Mouse (Mus musculus) hindbrain, embryonic 10.5 days (tissue): Measurements from ENCODE around the gene Gm28036. TPM values are rescaled to one million over a fixed set of nuclear protein-coding genes. Genes with fewer than 3 reads are reported as not detected.

Source experiments
- DNase-seq: peaks from one replicate; pipeline ENCODE4 v3.0.0-alpha.2; 2017; ENCODE audit warnings: low spot score
- H3K27ac ChIP-seq: fragments of 300-500 bp; sonication (generic); 2 replicates; pipeline ENCODE4 v1.5.1; 2016; ENCODE audit warnings: mild to moderate bottlenecking, moderate library complexity
- H3K27me3 ChIP-seq: fragments of 300-500 bp; sonication (generic); 2 replicates; pipeline ENCODE4 v1.6.1; 2016; ENCODE audit warnings: mild to moderate bottlenecking; ENCODE audit not compliant: poor library complexity, insufficient read depth, severe bottlenecking
- H3K36me3 ChIP-seq: fragments of 300-500 bp; sonication (generic); 2 replicates; pipeline ENCODE4 v1.6.1; 2016; ENCODE audit warnings: mild to moderate bottlenecking, moderate library complexity
- H3K4me1 ChIP-seq: fragments of 300-500 bp; sonication (generic); replicated peaks from 2 replicates; pipeline ENCODE4 v1.6.1; 2016; ENCODE audit warnings: mild to moderate bottlenecking
- H3K4me3 ChIP-seq: fragments of 300-500 bp; sonication (generic); 2 replicates; pipeline ENCODE4 v1.5.1; 2016; ENCODE audit warnings: mild to moderate bottlenecking, moderate library complexity
- H3K9me3 ChIP-seq: fragments of 300-500 bp; sonication (generic); 2 replicates; pipeline ENCODE4 v1.6.1; 2016; ENCODE audit warnings: mild to moderate bottlenecking, moderate library complexity
- whole genome bisulfite sequencing: fragments of 180-500 bp; shearing (Covaris S2); methylation state at CpG from one replicate; pipeline ENCODE4 v1.1.7; 2016; 5-methylcytosine and 5-hydroxymethylcytosine counted together
- polyA plus RNA-seq: library from polyadenylated mRNA; unstranded; fragments of >200 nt; fragmentation: Nextera tagmentation; extraction: Ambion mirVana; gene quantifications from 2 replicates; pipeline ENCODE4 v1.2.1, GENCODE M21; 2016

The Gm28036 gene
- polyA plus RNA-seq, result 22.5 and 27.2 TPM in 2 replicates

- H3K36me3 ChIP-seq, result peaks cover 76% of the 10 kb centered on the region
- no peak for DNase-seq
- H3K4me1 ChIP-seq, result no peaks in the 10 kb centered on the region
- H3K27me3 ChIP-seq, result no peaks in the 10 kb centered on the region
- no peak within 1 kb of the TSS for H3K27ac ChIP-seq
- H3K4me3 ChIP-seq, result no peak within 1 kb of the TSS
- H3K9me3 ChIP-seq, result no peaks in the 10 kb centered on the region
- WGBS, result 96% methylated on average over 5 of the region's 5 CpGs
These were observed at the start of gene Gm28036 for GRCm38 (mm10) chr2:156126992-156127391. Gene Gm28036, minus strand, starts transcription at chr2:156127092.

- WGBS, result 94% methylated on average over 5 of the region's 5 CpGs
- no peaks in the 10 kb centered on the region for H3K9me3 ChIP-seq
- no peak overlapping the region for H3K4me3 ChIP-seq
- peaks cover 99% of the 10 kb centered on the region for H3K36me3 ChIP-seq
- H3K4me1 ChIP-seq, result no peaks in the 10 kb centered on the region
- no peaks in the 10 kb centered on the region for H3K27me3 ChIP-seq
- no peak overlapping the region for H3K27ac ChIP-seq
- DNase-seq, result no peak
These were observed 39.7 kb upstream of the Gm28036 start for GRCm38 (mm10) chr2:156166557-156166956.

DNA sequence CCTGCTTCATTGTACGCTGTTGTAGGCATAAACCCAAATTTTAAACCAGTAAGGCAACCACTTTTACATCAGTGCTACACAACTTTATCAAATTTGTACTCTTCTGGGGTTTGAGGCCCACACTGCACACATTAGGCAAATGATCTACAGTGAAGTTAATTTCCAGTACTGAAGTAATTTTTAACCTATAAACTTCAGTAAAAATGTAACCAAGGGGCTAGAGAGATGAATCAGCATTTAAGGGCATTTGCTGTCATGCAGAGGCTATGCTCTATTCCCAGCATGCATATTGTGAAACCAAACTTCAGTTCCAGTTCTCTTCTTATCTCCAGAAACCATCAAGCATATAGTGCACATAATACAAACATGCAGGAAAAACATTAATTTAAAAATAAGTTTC is 38.6 kb upstream of the Gm28036 start:
- no peaks in the 10 kb centered on the region for H3K9me3 ChIP-seq
- peaks cover 99% of the 10 kb centered on the region for H3K36me3 ChIP-seq
- no peaks in the 10 kb centered on the region for H3K27me3 ChIP-seq
- no peak overlapping the region for H3K4me3 ChIP-seq
- 98% methylated on average over 1 of the region's 1 CpGs for WGBS
- H3K27ac ChIP-seq, result no peak overlapping the region
- no peak for DNase-seq
- H3K4me1 ChIP-seq, result no peaks in the 10 kb centered on the region

GRCm38 (mm10) chr2:156151538-156151937 is 24.6 kb upstream of the Gm28036 start:
- no peak for DNase-seq
- no peaks in the 10 kb centered on the region for H3K4me1 ChIP-seq
- no peak overlapping the region for H3K4me3 ChIP-seq
- peaks cover 100% of the 10 kb centered on the region for H3K36me3 ChIP-seq
- no peaks in the 10 kb centered on the region for H3K27me3 ChIP-seq
- no peaks in the 10 kb centered on the region for H3K9me3 ChIP-seq
- no peak overlapping the region for H3K27ac ChIP-seq

DNA sequence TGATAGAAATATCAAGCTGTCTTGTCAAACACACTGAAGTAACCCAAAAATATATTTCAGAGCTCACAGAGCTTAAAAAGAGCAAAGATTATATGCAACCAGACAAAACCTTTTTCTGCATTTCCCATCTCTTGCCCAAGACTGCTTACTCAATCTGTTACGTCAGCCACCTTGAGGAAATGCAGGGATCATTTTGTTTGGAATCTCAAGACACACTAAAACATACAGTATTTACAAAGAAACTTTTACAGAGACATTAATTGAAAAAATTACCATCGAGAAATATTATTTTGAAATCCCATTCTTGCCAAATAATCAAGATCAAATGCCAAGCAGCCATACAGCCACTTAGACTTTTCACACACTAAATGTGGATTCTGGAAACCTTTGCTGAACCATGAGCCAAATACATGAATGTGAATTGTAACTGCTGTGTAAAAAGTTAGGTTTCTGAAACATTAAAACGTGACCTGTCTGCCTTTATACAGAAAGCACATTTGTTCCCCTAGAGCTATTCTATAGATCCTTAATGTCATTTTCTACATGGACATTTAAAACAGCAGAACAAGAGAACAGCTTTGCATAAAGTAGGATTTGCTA is 20.5 kb upstream of the Gm28036 start:
- H3K36me3 ChIP-seq, result peaks cover 66% of the 10 kb centered on the region
- H3K4me1 ChIP-seq, result peaks cover 19% of the 10 kb centered on the region
- H3K27me3 ChIP-seq, result no peaks in the 10 kb centered on the region
- no peak overlapping the region for H3K4me3 ChIP-seq
- WGBS, result 90% methylated on average over 3 of the region's 3 CpGs
- DNase-seq, result no peak
- H3K9me3 ChIP-seq, result no peaks in the 10 kb centered on the region
- H3K27ac ChIP-seq, result no peak overlapping the region

DNA sequence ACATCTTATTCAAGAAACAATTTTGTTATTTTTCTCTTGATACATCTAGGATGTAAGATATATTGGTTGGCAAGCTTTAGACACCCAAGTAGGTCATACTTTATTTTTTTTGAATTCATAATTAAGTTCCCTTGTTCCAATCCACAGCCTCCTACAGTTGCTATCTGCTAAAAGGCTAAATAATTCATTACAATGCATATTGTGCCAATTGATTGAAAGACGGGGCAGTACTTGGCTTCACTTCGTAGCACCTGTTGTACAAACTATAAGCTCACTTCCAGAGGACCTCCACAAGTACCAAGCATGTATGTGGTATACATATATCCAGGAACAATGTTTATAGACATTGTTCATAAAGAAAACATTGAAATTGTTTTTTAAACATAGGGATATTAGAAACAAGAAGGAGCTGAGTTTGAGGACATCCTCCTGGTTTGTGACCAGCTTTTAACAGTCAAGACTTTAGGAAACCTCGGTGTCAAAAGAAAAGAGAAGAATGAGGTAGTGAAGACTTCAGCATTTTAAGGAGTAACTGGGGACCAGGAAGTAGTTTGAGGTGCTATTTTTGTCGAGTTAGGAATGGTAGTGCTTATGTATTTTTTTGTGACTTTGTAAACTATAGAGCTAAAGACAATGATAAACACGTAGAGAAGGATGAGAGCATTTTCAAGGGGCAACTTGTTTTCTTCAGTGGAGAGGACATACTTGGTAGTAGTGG is 19.5 kb upstream of the Gm28036 start:
- Histone ChIP-seq H3K27ac (no peak overlapping the region), H3K4me1 (peaks cover 19% of the 10 kb centered on the region), H3K4me3 (no peak overlapping the region), H3K36me3 (peaks cover 64% of the 10 kb centered on the region), H3K9me3 (no peaks in the 10 kb centered on the region), H3K27me3 (no peaks in the 10 kb centered on the region)
- no peak for DNase-seq
- WGBS, result 73% methylated on average over 5 of the region's 5 CpGs

DNA sequence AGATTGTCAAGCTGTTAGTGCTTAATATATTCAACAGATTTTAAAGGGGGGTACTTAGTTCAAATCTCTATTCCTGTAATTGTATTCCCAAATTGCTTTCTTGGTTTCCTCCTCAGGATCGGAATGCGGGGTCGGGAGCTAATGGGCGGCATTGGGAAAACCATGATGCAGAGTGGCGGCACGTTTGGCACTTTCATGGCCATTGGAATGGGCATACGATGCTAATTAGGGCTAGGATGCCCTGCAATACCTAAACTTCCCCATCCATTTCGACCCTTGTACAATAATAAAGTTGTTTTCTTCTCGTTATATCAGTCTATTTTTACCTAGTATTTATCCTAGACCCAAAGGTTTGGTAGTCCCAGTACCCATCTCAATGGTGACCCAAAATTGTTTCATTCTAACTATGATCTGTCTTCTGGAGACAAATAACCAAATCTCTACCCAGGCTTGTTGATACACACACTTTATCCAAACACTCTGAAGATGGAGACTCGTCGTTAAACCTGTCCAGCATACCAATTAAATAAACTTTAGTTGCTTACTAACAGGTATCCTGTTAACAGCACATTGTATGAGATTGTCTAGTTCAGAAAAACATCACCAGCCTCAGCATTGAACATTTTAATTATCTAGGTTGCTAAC is 18.7 kb upstream of the Gm28036 start:
- Histone ChIP-seq H3K36me3 (peaks cover 60% of the 10 kb centered on the region), H3K4me1 (peaks cover 19% of the 10 kb centered on the region), H3K27ac (no peak overlapping the region), H3K27me3 (no peaks in the 10 kb centered on the region), H3K9me3 (no peaks in the 10 kb centered on the region), H3K4me3 (peak overlapping the region; percentile 78)
- DNase-seq, result peak; percentile 6
- 72% methylated on average over 11 of the region's 11 CpGs for WGBS

- peak; percentile 98 for DNase-seq
- Histone ChIP-seq H3K27me3 (no peaks in the 10 kb centered on the region), H3K27ac (peak within 1 kb of the TSS; percentile 92), H3K36me3 (peaks cover 56% of the 10 kb centered on the region), H3K4me1 (peaks cover 19% of the 10 kb centered on the region), H3K9me3 (no peaks in the 10 kb centered on the region), H3K4me3 (peak within 1 kb of the TSS; percentile 78)
- WGBS, result under 1% methylated on average over 70 of the region's 70 CpGs
These were observed 17.2 kb upstream of the Gm28036 start, which contains the start of the genes Romo1 and Nfs1 for GRCm38 (mm10) chr2:156143953-156144724. Gene Romo1, plus strand, starts transcription at chr2:156144039. Gene Nfs1, minus strand, starts transcription at chr2:156144186.

DNA sequence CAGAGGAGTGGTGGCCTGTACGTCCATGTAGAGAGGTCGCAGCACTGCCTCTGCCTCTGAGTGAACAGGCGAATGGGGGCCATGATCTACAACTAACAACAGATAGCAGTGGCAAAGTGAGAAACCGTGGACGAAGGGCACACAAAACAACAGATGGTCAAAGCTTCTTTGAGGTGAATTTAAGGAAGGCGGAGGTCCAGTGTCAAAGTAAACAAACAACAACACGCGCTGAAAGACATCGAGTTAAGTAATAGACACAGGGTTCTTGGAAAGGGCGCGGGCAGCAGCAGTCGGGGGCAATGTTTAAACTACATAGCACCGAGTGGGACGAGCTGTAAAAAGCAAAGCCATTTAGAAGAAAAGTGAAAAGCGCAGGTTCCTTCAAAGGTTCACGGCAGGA is 16.5 kb upstream of the Gm28036 start:
- DNase-seq, result no peak
- peak overlapping the region; percentile 92 for H3K27ac ChIP-seq
- H3K36me3 ChIP-seq, result peaks cover 54% of the 10 kb centered on the region
- WGBS, result 2% methylated on average over 16 of the region's 16 CpGs
- H3K4me3 ChIP-seq, result peak overlapping the region; percentile 78
- peaks cover 19% of the 10 kb centered on the region for H3K4me1 ChIP-seq
- H3K27me3 ChIP-seq, result no peaks in the 10 kb centered on the region
- H3K9me3 ChIP-seq, result no peaks in the 10 kb centered on the region

DNA sequence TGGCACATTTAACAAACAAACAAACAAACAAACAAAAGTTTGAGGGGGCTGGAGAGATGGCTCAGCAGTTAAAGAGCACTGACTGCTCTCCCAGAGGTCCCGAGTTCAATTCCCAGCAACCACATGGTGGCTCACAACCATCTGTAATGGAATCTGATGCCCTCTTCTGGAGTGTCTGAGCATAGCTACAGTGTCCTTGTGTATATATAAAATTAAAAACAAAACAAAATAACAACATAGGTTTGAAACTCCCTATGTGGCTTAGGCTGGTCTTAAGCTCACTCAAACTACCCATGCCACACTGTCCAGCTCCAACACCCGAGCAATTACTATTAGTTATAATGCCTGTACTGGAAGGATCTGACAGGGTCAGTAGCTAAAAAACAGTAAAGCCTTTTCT is 15.9 kb upstream of the Gm28036 start:
- no peaks in the 10 kb centered on the region for H3K27me3 ChIP-seq
- no peak overlapping the region; the same call in 1 of the 2 replicates for H3K27ac ChIP-seq
- 84% methylated on average over 2 of the region's 2 CpGs for WGBS
- DNase-seq, result no peak
- peaks cover 49% of the 10 kb centered on the region for H3K36me3 ChIP-seq
- peak overlapping the region; percentile 78 for H3K4me3 ChIP-seq
- H3K4me1 ChIP-seq, result peaks cover 19% of the 10 kb centered on the region
- H3K9me3 ChIP-seq, result no peaks in the 10 kb centered on the region

DNA sequence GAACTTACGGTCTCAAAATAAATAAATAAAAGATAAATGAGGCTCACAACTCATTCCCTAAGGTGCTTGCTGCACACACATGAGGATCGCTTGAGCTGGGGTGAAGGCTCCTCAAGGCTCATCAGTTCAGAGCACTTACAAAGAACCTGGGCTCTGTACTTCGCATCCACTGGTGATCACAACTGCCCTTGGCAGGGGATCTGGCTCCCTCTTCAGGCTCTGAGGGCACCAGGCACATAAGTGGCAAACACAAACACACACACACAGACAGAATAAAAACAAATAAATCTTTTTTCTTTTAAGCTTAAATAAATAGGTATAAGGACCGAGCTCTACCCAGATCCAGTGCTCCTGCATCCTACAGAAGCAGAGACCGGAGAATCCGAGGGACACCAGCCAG is 8.8 kb upstream of the Gm28036 start:
- 89% methylated on average over 6 of the region's 6 CpGs for WGBS
- peaks cover 53% of the 10 kb centered on the region for H3K36me3 ChIP-seq
- no peaks in the 10 kb centered on the region for H3K4me1 ChIP-seq
- no peaks in the 10 kb centered on the region for H3K9me3 ChIP-seq
- no peak for DNase-seq
- H3K27me3 ChIP-seq, result no peaks in the 10 kb centered on the region
- no peak overlapping the region for H3K27ac ChIP-seq
- no peak overlapping the region for H3K4me3 ChIP-seq

DNA sequence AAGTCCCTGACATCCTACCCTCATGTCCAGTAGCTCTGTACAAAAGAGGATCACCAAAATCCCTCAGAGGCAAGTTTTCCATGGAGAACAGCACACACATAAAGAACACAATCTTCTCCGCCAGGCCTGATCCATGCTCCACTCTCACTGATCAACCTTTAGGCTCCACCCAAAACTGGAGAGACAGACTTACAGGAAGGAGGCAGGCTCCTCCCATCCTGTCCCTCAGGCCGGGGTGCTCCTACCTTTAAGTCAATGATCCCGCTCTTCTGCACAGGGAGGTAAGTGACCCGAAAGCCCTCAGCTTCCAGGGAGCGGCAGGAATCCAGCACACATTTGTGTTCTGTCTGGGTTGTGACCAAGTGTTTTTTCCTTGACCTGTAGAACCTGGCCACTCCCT is 7.3 kb upstream of the Gm28036 start:
- no peaks in the 10 kb centered on the region for H3K9me3 ChIP-seq
- no peaks in the 10 kb centered on the region for H3K27me3 ChIP-seq
- H3K27ac ChIP-seq, result no peak overlapping the region
- H3K4me1 ChIP-seq, result no peaks in the 10 kb centered on the region
- WGBS, result 89% methylated on average over 5 of the region's 5 CpGs
- peaks cover 50% of the 10 kb centered on the region for H3K36me3 ChIP-seq
- H3K4me3 ChIP-seq, result no peak overlapping the region
- no peak for DNase-seq
